Mouse (Mus musculus): ENCODE data around the gene Eps8l1.
"Not testable (repeated sequence)": the region's sequence is repeated elsewhere in the genome, so short reads cannot be mapped to it uniquely, and the experiment has no call there.

The Eps8l1 gene

GRCm38 (mm10) chr7:4460576-4461434, at the start of gene Eps8l1:
Eps8l1 (plus strand) TSS chr7:4460674.
- no peak for DNase-seq (ENCODE audit: low spot score)

- not testable (repeated sequence) for DNase-seq (ENCODE audit: low spot score)
Measured at GRCm38 (mm10) chr7:4412406-4412805, 48.1 kb upstream of the Eps8l1 start.

GRCm38 (mm10) chr7:4419681-4420080, 40.8 kb upstream of the Eps8l1 start:
- DNase-seq (ENCODE audit: low spot score), result no peak

- DNase-seq (ENCODE audit: low spot score), result no peak
Measured at GRCm38 (mm10) chr7:4420230-4420629, 40.2 kb upstream of the Eps8l1 start.

GRCm38 (mm10) chr7:4427161-4427912, 33.1 kb upstream of the Eps8l1 start:
- peak; percentile 89 for DNase-seq (ENCODE audit: low spot score)

- DNase-seq (ENCODE audit: low spot score), result peak; percentile 32
Measured at GRCm38 (mm10) chr7:4430246-4430844, 30.1 kb upstream of the Eps8l1 start.

GRCm38 (mm10) chr7:4431548-4431947, 28.9 kb upstream of the Eps8l1 start:
- DNase-seq (ENCODE audit: low spot score), result peak; percentile 87

GRCm38 (mm10) chr7:4432026-4432425, 28.4 kb upstream of the Eps8l1 start:
- no peak for DNase-seq (ENCODE audit: low spot score)

- peak; percentile 18 for DNase-seq (ENCODE audit: low spot score)
Measured at GRCm38 (mm10) chr7:4437721-4438120, 22.8 kb upstream of the Eps8l1 start.

- no peak for DNase-seq (ENCODE audit: low spot score)
Measured at GRCm38 (mm10) chr7:4440549-4440948, 19.9 kb upstream of the Eps8l1 start.

- peak; percentile 87 for DNase-seq (ENCODE audit: low spot score)
Measured at GRCm38 (mm10) chr7:4445216-4445791, 15.2 kb upstream of the Eps8l1 start, which contains the start of gene Rdh13. Rdh13 (minus strand) TSS chr7:4445649.

GRCm38 (mm10) chr7:4447138-4447537, 13.3 kb upstream of the Eps8l1 start:
- DNase-seq (ENCODE audit: low spot score), result no peak

GRCm38 (mm10) chr7:4448439-4448838, 12.0 kb upstream of the Eps8l1 start:
- no peak for DNase-seq (ENCODE audit: low spot score)

- no peak for DNase-seq (ENCODE audit: low spot score)
Measured at GRCm38 (mm10) chr7:4449211-4449610, 11.3 kb upstream of the Eps8l1 start.

GRCm38 (mm10) chr7:4452644-4453043, 7.8 kb upstream of the Eps8l1 start:
- no peak for DNase-seq (ENCODE audit: low spot score)

GRCm38 (mm10) chr7:4464194-4464824, 3.8 kb downstream of the Eps8l1 start:
- DNase-seq (ENCODE audit: low spot score), result no peak

GRCm38 (mm10) chr7:4467801-4468200, 7.3 kb downstream of the Eps8l1 start:
- DNase-seq (ENCODE audit: low spot score), result no peak

GRCm38 (mm10) chr7:4470275-4471178, 10.1 kb downstream of the Eps8l1 start:
- DNase-seq (ENCODE audit: low spot score), result peak; percentile 85

- peak; percentile 91 for DNase-seq (ENCODE audit: low spot score)
Measured at GRCm38 (mm10) chr7:4471179-4471555, 10.7 kb downstream of the Eps8l1 start.

- DNase-seq (ENCODE audit: low spot score), result no peak
Measured at GRCm38 (mm10) chr7:4473940-4474339, 13.5 kb downstream of the Eps8l1 start.
